Mouse (Mus musculus) spleen, adult 2 months (tissue): ENCODE measurements around the gene Apold1. TPM values are rescaled to one million over a fixed set of nuclear protein-coding genes. Genes with fewer than 3 reads are reported as not detected.

Experiments
- DNase-seq, 2 experiments: peaks; one replicate each; pipeline versions ENCODE4 v3.0.0 to v3.0.0-alpha.2; 2012 to 2021; ENCODE audit warnings: low spot score in 2 of 2, low read depth in 1 of 2
- H3K27ac ChIP-seq: fragments of 200-500 bp; 2 replicates; pipeline ENCODE4 v1.5.1; 2012; ENCODE audit warnings: low read length, inconsistent platforms; ENCODE audit not compliant: insufficient read depth
- H3K27me3 ChIP-seq: fragments of 200-500 bp; 2 replicates; pipeline ENCODE4 v1.6.1; 2012; ENCODE audit warnings: mild to moderate bottlenecking, moderate library complexity, low read length, inconsistent platforms; ENCODE audit not compliant: control insufficient read depth, insufficient read depth
- H3K36me3 ChIP-seq: fragments of 200-500 bp; 2 replicates; pipeline ENCODE4 v1.6.1; 2012; ENCODE audit warnings: mild to moderate bottlenecking, low read length, inconsistent platforms; ENCODE audit not compliant: control insufficient read depth, insufficient read depth
- H3K4me1 ChIP-seq: fragments of 200-500 bp; 2 replicates; pipeline ENCODE4 v1.6.1; 2011; ENCODE audit warnings: inconsistent platforms; ENCODE audit not compliant: control insufficient read depth, insufficient read depth, insufficient read length
- H3K4me3 ChIP-seq: fragments of 200-500 bp; 2 replicates; pipeline ENCODE4 v1.5.1; 2011; ENCODE audit warnings: mild to moderate bottlenecking, inconsistent platforms; ENCODE audit not compliant: insufficient read depth, insufficient read length; ENCODE audit errors: extremely low read depth
- CTCF ChIP-seq: fragments of 200-500 bp; IDR thresholded peaks from 2 replicates; pipeline ENCODE4 v1.5.1; 2011; ENCODE audit warnings: mild to moderate bottlenecking, inconsistent platforms; ENCODE audit not compliant: insufficient read depth, insufficient read length, insufficient replicate concordance; ENCODE audit errors: extremely low read depth
- POLR2A ChIP-seq: fragments of 200-500 bp; IDR thresholded peaks from 2 replicates; pipeline ENCODE4 v1.6.1; 2011; ENCODE audit warnings: low read depth, low read length, inconsistent platforms
- WGBS: fragments of 180-500 bp; shearing (Covaris S2); methylation state at CpG from one replicate; pipeline ENCODE4 v1.1.7; 2018; 5-methylcytosine and 5-hydroxymethylcytosine counted together
- polyA plus RNA-seq: library from polyadenylated mRNA; depleted of rRNA; stranded (reverse); fragments of >200 nt; gene quantifications from 2 replicates; pipeline ENCODE4 v1.2.3, GENCODE M21; 2012

The Apold1 gene
- polyA plus RNA-seq, 1 experiment: 1.1 TPM

- DNase-seq: no peak
- no peaks in the 10 kb centered on the region for H3K27me3 ChIP-seq
- TF ChIP-seq CTCF (no peak), POLR2A (no peak)
- no peak overlapping the region for H3K27ac ChIP-seq
- no peak overlapping the region for H3K4me3 ChIP-seq
- 62% methylated on average over 6 of the region's 6 CpGs for WGBS
- H3K4me1 ChIP-seq: no peaks in the 10 kb centered on the region
- H3K36me3 ChIP-seq: no peaks in the 10 kb centered on the region
These were observed 35.5 kb upstream of the Apold1 start for GRCm38 (mm10) chr6:134946054-134946453.

DNA sequence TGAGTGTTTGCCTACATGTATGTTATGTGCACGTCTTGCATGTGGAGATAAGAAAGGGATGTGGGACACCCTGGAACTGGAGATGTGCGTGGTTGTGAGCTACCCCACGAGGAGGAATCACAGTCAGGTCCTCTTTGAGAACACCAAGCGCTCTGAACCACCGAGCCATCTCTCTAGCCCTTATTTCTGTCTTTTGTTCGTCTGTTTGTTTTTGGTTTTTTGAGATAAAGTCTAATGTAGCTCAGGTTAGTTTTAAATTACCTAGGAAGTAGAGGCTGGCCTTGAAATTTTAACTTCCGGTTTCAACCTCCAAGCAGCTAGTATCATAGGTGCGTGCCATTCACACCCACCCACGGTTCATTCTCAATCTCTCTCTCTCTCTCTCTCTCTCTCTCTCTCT lies 34.7 kb upstream of the Apold1 start:
- peak overlapping the region; percentile 46; the same call in 1 of the 2 replicates for H3K27ac ChIP-seq
- TF ChIP-seq POLR2A (no peak), CTCF (no peak)
- no peaks in the 10 kb centered on the region for H3K27me3 ChIP-seq
- H3K4me1 ChIP-seq: no peaks in the 10 kb centered on the region
- no peaks in the 10 kb centered on the region for H3K36me3 ChIP-seq
- WGBS: 70% methylated on average over 9 of the region's 9 CpGs
- H3K4me3 ChIP-seq: no peak overlapping the region
- no peak for DNase-seq

DNA sequence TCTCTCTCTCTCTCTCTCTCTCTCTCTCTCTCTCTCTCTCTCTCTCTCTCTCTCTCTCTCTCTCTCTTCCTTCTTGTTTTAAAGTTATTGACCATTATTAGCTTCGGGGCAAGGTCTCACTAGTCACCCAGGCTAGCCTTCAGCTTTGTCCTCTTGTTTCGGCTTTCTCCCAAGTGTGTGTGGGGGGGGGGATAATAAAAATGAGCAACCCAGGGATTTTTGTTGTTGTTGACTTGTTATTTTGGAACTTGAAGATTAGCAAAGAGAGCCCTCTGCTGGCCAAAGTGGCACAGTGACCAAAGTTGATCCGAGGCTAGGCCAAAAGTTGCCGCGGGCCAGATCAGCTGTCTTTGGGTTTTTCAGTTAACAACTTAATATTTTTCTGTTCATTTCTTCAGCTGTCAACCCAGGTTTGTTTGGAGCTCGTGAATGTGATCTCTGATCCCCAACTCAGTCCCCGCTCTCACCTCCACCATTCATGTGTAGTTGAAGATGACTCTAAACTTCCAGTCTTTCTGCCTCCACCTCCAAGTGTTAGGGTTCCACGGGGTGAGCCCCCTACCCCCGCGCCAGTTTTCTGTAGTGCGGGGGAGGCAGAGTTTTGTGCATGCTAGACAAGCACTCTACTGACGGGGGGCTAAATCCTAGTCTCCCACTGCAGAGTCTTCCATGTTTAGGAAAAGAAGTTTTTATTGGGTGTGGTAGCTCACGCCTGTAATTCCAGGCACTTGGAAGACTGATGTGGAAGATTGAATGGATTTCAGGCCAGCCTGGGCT lies 34.0 kb upstream of the Apold1 start:
- Histone ChIP-seq H3K4me3 (no peak overlapping the region; the same call in 1 of the 2 replicates), H3K27ac (no peak overlapping the region), H3K4me1 (no peaks in the 10 kb centered on the region), H3K36me3 (no peaks in the 10 kb centered on the region), H3K27me3 (no peaks in the 10 kb centered on the region)
- peak; percentile 61 to 62 for DNase-seq
- 59% methylated on average over 13 of the region's 13 CpGs for WGBS
- TF ChIP-seq POLR2A (no peak), CTCF (peak; percentile 72; the same call in 1 of the 2 replicates)

GRCm38 (mm10) chr6:134948522-134949061 lies 32.9 kb upstream of the Apold1 start:
- TF ChIP-seq CTCF: no peak
- TF ChIP-seq POLR2A: no peak
- no peaks in the 10 kb centered on the region for H3K36me3 ChIP-seq
- 88% methylated on average over 11 of the region's 11 CpGs for whole genome bisulfite sequencing

GRCm38 (mm10) chr6:134949241-134949640 lies 32.3 kb upstream of the Apold1 start:
- H3K36me3 ChIP-seq: no peaks in the 10 kb centered on the region
- 96% methylated on average over 3 of the region's 3 CpGs for WGBS
- TF ChIP-seq CTCF (no peak), POLR2A (no peak)
- H3K4me1 ChIP-seq: no peaks in the 10 kb centered on the region
- no peak for DNase-seq
- H3K4me3 ChIP-seq: no peak overlapping the region
- no peak overlapping the region for H3K27ac ChIP-seq
- no peaks in the 10 kb centered on the region for H3K27me3 ChIP-seq

More at GRCm38 (mm10) chr6:134948522-134949061, 32.9 kb upstream of the Apold1 start:
- Histone ChIP-seq H3K27me3 (no peaks in the 10 kb centered on the region), H3K4me3 (no peak overlapping the region), H3K4me1 (no peaks in the 10 kb centered on the region), H3K27ac (no peak overlapping the region)
- no peak for DNase-seq

DNA sequence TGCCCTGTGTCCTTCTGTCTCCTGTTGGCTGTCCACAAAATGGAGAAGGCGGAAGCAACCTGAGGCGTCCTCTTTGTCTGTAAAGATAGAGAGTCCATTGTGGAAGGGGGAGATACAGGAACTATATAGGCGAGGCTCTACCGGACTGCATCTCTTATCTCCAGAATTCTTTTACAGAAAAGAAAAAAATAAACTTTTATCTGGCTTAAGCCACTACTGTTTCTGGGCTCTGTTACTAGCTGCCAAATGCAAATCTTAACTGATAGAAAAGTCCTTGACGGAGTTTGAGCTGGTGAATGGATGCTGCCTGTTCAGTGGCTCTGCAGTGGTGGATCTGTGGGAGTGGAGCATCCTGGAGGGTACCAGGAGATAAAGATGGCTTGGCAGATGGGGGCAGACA lies 30.2 kb upstream of the Apold1 start:
- no peaks in the 10 kb centered on the region for H3K4me1 ChIP-seq
- H3K36me3 ChIP-seq: no peaks in the 10 kb centered on the region
- no peak for TF ChIP-seq POLR2A
- no peak for TF ChIP-seq CTCF
- H3K27me3 ChIP-seq: no peaks in the 10 kb centered on the region
- DNase-seq: no peak
- H3K27ac ChIP-seq: no peak overlapping the region
- 81% methylated on average over 5 of the region's 5 CpGs for WGBS
- no peak overlapping the region for H3K4me3 ChIP-seq

DNA sequence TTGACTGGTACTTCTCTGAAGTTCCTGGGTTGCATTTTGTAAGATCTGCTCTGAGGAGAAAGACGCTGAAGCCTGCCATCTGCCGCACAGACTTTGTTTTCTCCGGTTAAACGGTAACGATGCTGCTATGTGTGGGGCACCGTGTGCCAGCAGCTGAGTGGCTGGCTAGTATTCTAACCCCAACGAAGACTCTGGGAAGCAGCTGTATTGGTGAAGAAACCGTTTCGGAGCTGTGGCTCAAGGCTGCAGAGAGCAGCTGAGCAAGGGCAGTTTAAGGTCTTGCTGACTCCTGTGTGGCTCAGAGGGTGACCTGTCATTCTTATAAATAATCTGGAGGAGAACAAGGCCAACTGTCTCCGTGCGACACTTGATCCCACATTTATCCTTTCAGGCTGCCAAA lies 27.5 kb upstream of the Apold1 start:
- Histone ChIP-seq H3K27me3 (no peaks in the 10 kb centered on the region), H3K36me3 (no peaks in the 10 kb centered on the region), H3K4me1 (no peaks in the 10 kb centered on the region), H3K27ac (no peak overlapping the region), H3K4me3 (no peak overlapping the region)
- no peak for TF ChIP-seq CTCF
- TF ChIP-seq POLR2A: no peak
- WGBS: 93% methylated on average over 11 of the region's 11 CpGs
- DNase-seq: no peak
